Mouse (Mus musculus) spleen, adult 2 months (tissue): ENCODE measurements around the gene Acsl3.

ENCODE experiments used
- CTCF ChIP-seq: fragments of 200-500 bp; IDR thresholded peaks from 2 replicates; pipeline ENCODE4 v1.5.1; 2011; ENCODE audit warnings: mild to moderate bottlenecking, inconsistent platforms; ENCODE audit not compliant: insufficient read depth, insufficient read length, insufficient replicate concordance; ENCODE audit errors: extremely low read depth
- POLR2A ChIP-seq: fragments of 200-500 bp; IDR thresholded peaks from 2 replicates; pipeline ENCODE4 v1.6.1; 2011; ENCODE audit warnings: low read depth, low read length, inconsistent platforms

DNA sequence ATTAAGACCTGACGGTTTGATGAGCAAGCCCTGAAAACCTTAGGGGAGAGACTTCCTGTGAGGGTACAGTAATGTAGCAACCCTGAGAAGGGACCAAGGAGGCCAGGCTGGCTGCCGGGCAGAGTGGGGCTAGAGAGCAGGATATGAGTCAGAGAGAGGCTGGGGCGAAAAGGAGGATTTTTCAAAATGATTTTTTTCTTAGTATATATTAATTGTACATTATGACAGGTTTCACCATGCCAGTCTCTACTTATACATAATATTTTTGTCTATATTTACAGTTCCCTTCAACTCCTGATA lies 67.5 kb downstream of the Acsl3 start:
- TF ChIP-seq CTCF (no peak), POLR2A (no peak)
